Mouse (Mus musculus) limb, embryonic 10.5 days (tissue): ENCODE results near the gene Pdzd7. TPM values are rescaled to one million over a fixed set of nuclear protein-coding genes. Genes with fewer than 3 reads are reported as not detected.

ENCODE experiments used
- DNase-seq: peaks from one replicate; pipeline ENCODE4 v3.0.0-alpha.2; 2017; ENCODE audit warnings: low spot score
- H3K27ac ChIP-seq: fragments of 300-500 bp; sonication (generic); 2 replicates; pipeline ENCODE4 v1.5.1; 2016; ENCODE audit warnings: mild to moderate bottlenecking
- H3K27me3 ChIP-seq: fragments of 300-500 bp; sonication (generic); 2 replicates; pipeline ENCODE4 v1.6.1; 2016; ENCODE audit warnings: low read depth, mild to moderate bottlenecking; ENCODE audit not compliant: poor library complexity, severe bottlenecking
- H3K36me3 ChIP-seq: fragments of 300-500 bp; sonication (generic); 2 replicates; pipeline ENCODE4 v1.6.1; 2016; ENCODE audit warnings: mild to moderate bottlenecking, moderate library complexity
- H3K4me1 ChIP-seq: fragments of 300-500 bp; sonication (generic); 2 replicates; pipeline ENCODE4 v1.6.1; 2016
- H3K4me3 ChIP-seq: fragments of 300-500 bp; sonication (generic); 2 replicates; pipeline ENCODE4 v1.5.1; 2016; ENCODE audit warnings: mild to moderate bottlenecking, moderate library complexity
- H3K9me3 ChIP-seq: fragments of 300-500 bp; sonication (generic); replicated peaks from 2 replicates; pipeline ENCODE4 v1.6.1; 2016; ENCODE audit warnings: mild to moderate bottlenecking
- WGBS: fragments of 180-500 bp; shearing (Covaris S2); methylation state at CpG from one replicate; pipeline ENCODE4 v1.1.7; 2016; 5-methylcytosine and 5-hydroxymethylcytosine counted together
- polyA plus RNA-seq: library from polyadenylated mRNA; unstranded; fragments of >200 nt; fragmentation: Nextera tagmentation; extraction: Ambion mirVana; gene quantifications from 2 replicates; pipeline ENCODE4 v1.2.1, GENCODE M21; 2016

Pdzd7 gene
- polyA plus RNA-seq, 1 experiment from 2014 or later, result 0.28 TPM

GRCm38 (mm10) chr19:45036867-45037266 lies 8.7 kb downstream of the Pdzd7 start:
- DNase-seq, result no peak

DNA sequence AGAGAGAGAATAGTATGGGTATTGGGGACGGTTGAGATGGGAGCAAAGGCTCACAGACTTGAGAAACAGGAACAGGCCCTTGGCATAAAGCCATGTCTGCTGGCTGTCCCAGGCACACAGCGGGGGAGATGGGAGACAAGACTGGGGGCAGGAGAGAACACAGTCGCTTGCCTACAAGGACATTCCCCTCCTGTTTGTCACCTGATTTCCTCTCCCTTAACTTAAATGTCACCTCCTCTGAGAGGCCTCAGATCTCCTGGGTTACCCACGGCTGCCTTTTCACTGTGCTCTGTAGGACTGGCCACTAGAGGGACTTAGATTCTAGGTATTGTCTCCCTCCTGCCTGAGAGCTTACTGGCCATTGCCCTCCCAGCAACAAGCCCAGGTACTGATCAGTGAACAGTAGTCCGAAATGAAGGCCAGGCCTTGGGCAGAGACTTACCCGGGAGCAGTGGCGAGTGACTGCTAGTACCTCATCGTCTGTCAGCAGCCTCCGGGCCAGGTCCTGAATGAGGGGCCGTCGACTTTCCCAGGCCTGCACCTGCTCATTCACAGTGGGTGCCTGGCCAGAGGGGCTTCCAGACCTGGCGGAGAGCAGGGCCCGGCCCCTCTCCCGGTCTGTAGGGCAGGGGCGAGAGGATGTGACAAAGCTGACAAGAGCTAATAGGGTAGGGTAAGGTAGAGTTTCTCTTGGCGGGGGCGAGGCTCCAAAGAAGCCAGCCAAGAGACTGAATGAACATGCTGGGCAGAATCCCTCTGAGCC lies 12.8 kb downstream of the Pdzd7 start:
- DNase-seq, result no peak
- WGBS, result 57% methylated on average over 17 of the region's 17 CpGs
- Histone ChIP-seq H3K4me3 (no peak overlapping the region), H3K27ac (no peak overlapping the region), H3K9me3 (no peaks in the 10 kb centered on the region), H3K4me1 (peaks cover 71% of the 10 kb centered on the region), H3K27me3 (peaks cover 16% of the 10 kb centered on the region; the same call in 1 of the 2 replicates), H3K36me3 (peaks cover 14% of the 10 kb centered on the region)

More at GRCm38 (mm10) chr19:45036867-45037266, 8.7 kb downstream of the Pdzd7 start:
- Histone ChIP-seq H3K36me3 (no peaks in the 10 kb centered on the region), H3K4me3 (no peak overlapping the region), H3K27me3 (peaks cover 50% of the 10 kb centered on the region), H3K4me1 (peaks cover 44% of the 10 kb centered on the region), H3K9me3 (no peaks in the 10 kb centered on the region), H3K27ac (0 out of 2 replicates have a peak overlapping the region, but pooled peaks have one; percentile 44)
- 29% methylated on average over 16 of the region's 16 CpGs for WGBS

GRCm38 (mm10) chr19:45031780-45032179 lies 13.7 kb downstream of the Pdzd7 start:
- Histone ChIP-seq H3K9me3 (no peaks in the 10 kb centered on the region), H3K4me3 (no peak overlapping the region), H3K27me3 (peaks cover 10% of the 10 kb centered on the region; the same call in 1 of the 2 replicates), H3K4me1 (peaks cover 72% of the 10 kb centered on the region), H3K27ac (no peak overlapping the region), H3K36me3 (peaks cover 23% of the 10 kb centered on the region)
- peak; percentile 82 for DNase-seq
- 27% methylated on average over 4 of the region's 4 CpGs for WGBS

DNA sequence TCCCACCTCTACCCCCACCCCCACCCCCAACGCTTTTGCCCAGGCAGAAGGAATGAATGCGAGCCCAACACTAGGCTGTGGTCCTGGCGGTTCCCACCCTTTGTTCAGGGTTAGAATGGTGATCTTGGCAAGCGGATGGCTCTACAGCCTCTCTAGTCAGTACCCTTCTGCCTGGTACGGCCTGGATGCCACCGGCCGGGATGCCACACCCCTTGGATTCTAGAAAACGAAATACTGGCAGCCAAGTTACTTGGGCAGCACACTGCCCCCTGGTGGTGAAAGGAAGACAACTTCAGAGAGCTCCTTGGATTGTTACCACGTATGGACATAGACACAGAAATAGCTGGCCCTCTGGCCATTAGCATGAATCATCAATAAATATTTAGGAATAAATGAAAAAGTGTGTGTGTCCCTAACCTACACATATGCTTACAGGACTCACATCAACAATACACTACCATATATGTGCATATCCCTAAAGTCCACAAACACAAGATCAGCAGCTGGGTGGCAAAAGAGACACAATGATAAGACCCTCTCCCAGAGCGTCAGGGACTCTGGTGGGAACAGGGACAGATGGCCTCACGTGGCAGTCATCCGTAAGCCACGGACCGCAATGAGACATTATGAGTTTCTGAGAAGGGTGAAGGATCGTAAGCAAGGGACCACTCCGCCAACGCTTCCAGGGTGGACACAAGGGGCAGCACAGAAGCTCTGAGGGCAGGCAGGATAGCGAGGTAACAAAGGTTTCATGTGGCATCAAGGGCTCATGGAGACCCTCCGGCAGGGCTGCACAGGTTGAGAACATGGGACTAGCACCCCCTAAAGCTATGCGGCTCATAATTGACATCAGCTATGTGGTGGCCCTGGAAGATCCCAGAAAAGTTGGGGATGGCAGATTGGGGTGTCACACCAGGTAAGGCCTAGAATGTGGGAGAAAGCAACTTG lies 14.5 kb downstream of the Pdzd7 start:
- no peaks in the 10 kb centered on the region for H3K9me3 ChIP-seq
- peak; percentile 82 for DNase-seq
- H3K4me3 ChIP-seq, result 0 out of 2 replicates have a peak overlapping the region, but pooled peaks have one; percentile 16
- H3K4me1 ChIP-seq, result peaks cover 71% of the 10 kb centered on the region
- H3K27ac ChIP-seq, result 0 out of 2 replicates have a peak overlapping the region, but pooled peaks have one; percentile 8
- 43% methylated on average over 20 of the region's 20 CpGs for WGBS
- H3K27me3 ChIP-seq, result 0 out of 2 replicates have a peak, but pooled peaks cover 2% of the 10 kb centered on the region
- peaks cover 31% of the 10 kb centered on the region for H3K36me3 ChIP-seq

DNA sequence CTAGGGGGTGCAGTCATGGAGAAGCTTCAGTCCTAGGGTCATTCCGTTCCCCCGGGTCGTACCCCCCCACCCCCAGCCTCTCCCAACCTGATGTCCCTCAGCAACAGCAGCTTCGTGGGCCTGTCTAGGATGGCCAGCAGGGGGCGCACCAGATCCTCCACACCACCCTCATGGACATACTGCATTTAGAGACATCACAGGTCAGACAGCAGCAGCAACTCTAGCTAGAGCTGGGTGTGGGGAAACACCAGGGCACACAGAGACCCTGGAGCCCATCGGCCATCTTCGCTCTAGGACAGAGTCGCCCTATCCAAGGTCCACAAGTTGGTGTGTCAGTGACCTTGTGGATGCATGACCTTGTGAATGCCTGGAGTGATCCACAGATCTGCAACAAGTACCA lies 15.4 kb downstream of the Pdzd7 start:
- H3K27ac ChIP-seq, result no peak overlapping the region
- H3K4me3 ChIP-seq, result no peak overlapping the region
- no peaks in the 10 kb centered on the region for H3K27me3 ChIP-seq
- peaks cover 71% of the 10 kb centered on the region for H3K4me1 ChIP-seq
- H3K36me3 ChIP-seq, result peaks cover 40% of the 10 kb centered on the region
- H3K9me3 ChIP-seq, result no peaks in the 10 kb centered on the region
- 36% methylated on average over 8 of the region's 8 CpGs for WGBS
- peak; percentile 82 for DNase-seq

GRCm38 (mm10) chr19:45029571-45029970 lies 15.9 kb downstream of the Pdzd7 start:
- H3K4me1 ChIP-seq, result peaks cover 66% of the 10 kb centered on the region
- H3K36me3 ChIP-seq, result peaks cover 45% of the 10 kb centered on the region
- H3K27me3 ChIP-seq, result no peaks in the 10 kb centered on the region
- DNase-seq, result no peak
- H3K27ac ChIP-seq, result no peak overlapping the region
- no peak overlapping the region for H3K4me3 ChIP-seq
- WGBS, result 63% methylated on average over 6 of the region's 9 CpGs
- no peaks in the 10 kb centered on the region for H3K9me3 ChIP-seq

DNA sequence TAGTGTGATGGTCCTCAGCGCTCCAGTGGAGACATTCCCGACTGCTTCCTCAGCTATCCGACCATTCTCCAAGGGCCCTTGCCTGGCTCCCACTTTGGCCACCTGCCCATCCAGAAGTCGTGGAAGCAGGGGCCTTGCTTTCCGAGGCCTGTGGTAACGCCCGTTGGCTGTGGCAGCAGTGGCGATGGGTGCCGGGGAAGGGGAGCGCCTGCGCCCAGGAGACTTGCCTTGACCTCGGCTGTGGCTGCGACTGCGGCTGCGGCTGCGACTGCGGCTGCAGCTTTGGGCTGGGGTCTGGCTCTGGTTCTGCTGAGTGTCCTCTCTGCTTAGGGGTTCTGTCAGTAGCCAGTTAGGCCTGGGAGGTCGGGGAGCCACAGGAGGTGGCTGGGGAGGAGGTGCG lies 16.8 kb downstream of the Pdzd7 start:
- Histone ChIP-seq H3K9me3 (no peaks in the 10 kb centered on the region), H3K4me1 (peaks cover 64% of the 10 kb centered on the region), H3K36me3 (peaks cover 54% of the 10 kb centered on the region), H3K4me3 (no peak overlapping the region), H3K27me3 (no peaks in the 10 kb centered on the region), H3K27ac (peak overlapping the region; percentile 15; the same call in 1 of the 2 replicates)
- WGBS, result 57% methylated on average over 19 of the region's 19 CpGs
- DNase-seq, result no peak

DNA sequence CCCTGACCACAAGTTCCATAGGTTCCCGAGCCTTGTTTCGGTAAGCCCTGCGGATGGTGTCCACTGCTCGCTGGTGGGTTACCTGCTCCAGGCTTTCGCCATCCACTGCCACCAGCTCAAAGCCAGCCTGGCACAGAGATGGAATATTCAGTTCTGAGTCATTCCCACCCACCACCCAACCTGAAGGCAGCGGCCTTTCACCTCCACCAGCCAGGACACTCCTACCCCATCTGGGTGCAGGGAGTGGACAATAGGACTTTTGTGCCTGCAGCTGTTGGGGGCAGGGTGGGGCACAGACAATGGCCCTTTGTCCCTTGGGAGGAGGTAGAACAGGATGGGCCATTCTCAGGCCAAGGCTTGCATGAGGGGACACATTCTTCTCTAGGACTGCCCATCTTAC lies 17.7 kb downstream of the Pdzd7 start:
- no peaks in the 10 kb centered on the region for H3K27me3 ChIP-seq
- DNase-seq, result no peak
- peaks cover 60% of the 10 kb centered on the region for H3K4me1 ChIP-seq
- no peak overlapping the region for H3K4me3 ChIP-seq
- no peaks in the 10 kb centered on the region for H3K9me3 ChIP-seq
- H3K36me3 ChIP-seq, result peaks cover 63% of the 10 kb centered on the region
- 86% methylated on average over 6 of the region's 6 CpGs for WGBS
- H3K27ac ChIP-seq, result peak overlapping the region; percentile 42; the same call in 1 of the 2 replicates

- Histone ChIP-seq H3K4me3 (no peak overlapping the region), H3K4me1 (peaks cover 53% of the 10 kb centered on the region), H3K27ac (no peak overlapping the region), H3K9me3 (no peaks in the 10 kb centered on the region), H3K36me3 (peaks cover 70% of the 10 kb centered on the region), H3K27me3 (no peaks in the 10 kb centered on the region)
- DNase-seq, result no peak
- 79% methylated on average over 6 of the region's 6 CpGs for WGBS
Measured at GRCm38 (mm10) chr19:45026958-45027670, 18.4 kb downstream of the Pdzd7 start.

GRCm38 (mm10) chr19:45025937-45026568 lies 19.5 kb downstream of the Pdzd7 start:
- Histone ChIP-seq H3K4me3 (peak overlapping the region; percentile 14; the same call in 1 of the 2 replicates), H3K36me3 (peaks cover 81% of the 10 kb centered on the region), H3K27ac (no peak overlapping the region), H3K4me1 (peaks cover 53% of the 10 kb centered on the region), H3K27me3 (no peaks in the 10 kb centered on the region), H3K9me3 (no peaks in the 10 kb centered on the region)
- WGBS, result 91% methylated on average over 37 of the region's 37 CpGs
- no peak for DNase-seq

DNA sequence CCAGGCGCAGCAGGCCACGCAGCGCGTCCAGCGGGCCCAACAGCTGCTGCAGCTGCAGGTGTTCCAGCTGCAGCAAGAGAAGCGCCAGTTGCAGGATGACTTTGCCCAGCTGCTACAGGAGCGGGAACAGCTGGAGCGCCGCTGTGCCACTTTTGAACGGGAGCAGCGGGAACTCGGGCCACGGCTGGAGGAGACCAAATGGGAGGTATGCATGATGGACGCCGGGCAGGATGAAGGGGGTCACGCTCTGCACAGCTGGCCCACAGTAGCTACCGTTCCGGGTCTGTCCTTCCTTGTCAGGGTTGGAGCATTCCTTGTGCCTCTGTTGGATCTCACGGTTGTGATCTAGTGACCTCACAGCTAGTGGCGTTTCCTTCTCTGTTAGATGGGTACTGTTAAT lies 20.7 kb downstream of the Pdzd7 start:
- no peak for DNase-seq
- H3K36me3 ChIP-seq, result peaks cover 93% of the 10 kb centered on the region
- no peak overlapping the region for H3K4me3 ChIP-seq
- WGBS, result 94% methylated on average over 20 of the region's 20 CpGs
- peak overlapping the region; percentile 42; the same call in 1 of the 2 replicates for H3K27ac ChIP-seq
- H3K4me1 ChIP-seq, result peaks cover 54% of the 10 kb centered on the region
- no peaks in the 10 kb centered on the region for H3K27me3 ChIP-seq
- H3K9me3 ChIP-seq, result no peaks in the 10 kb centered on the region

DNA sequence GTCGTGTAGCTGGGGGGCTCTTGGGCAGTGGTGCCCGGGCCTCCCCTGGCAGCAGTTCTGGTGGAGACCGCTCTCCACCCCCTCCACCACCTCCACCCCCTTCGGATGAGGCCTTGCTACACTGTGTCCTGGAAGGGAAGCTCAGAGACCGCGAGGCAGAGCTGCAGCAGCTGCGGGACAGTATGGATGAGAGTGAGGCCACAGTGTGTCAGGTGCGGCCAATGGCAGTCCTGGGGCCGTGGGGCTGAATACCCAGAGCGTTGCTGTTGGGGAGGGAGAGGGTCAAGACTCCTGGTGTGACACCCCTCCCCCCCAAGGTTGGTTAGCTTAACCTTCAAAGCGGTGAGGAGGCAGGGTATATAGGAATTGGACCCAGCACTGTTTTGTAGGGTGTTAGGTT lies 21.5 kb downstream of the Pdzd7 start:
- Histone ChIP-seq H3K4me3 (no peak overlapping the region), H3K36me3 (peaks cover 94% of the 10 kb centered on the region), H3K27ac (no peak overlapping the region), H3K4me1 (peaks cover 57% of the 10 kb centered on the region), H3K9me3 (no peaks in the 10 kb centered on the region), H3K27me3 (no peaks in the 10 kb centered on the region)
- DNase-seq, result no peak
- WGBS, result 86% methylated on average over 11 of the region's 11 CpGs
